Mouse (Mus musculus) right cerebral cortex, adult 18-20 months (tissue): Measurements from ENCODE around the gene Cfap61.

Experiments used
- DNase-seq: peaks from one replicate; pipeline ENCODE4 v3.0.0; 2022; ENCODE audit warnings: mixed read lengths

The Cfap61 gene

DNA sequence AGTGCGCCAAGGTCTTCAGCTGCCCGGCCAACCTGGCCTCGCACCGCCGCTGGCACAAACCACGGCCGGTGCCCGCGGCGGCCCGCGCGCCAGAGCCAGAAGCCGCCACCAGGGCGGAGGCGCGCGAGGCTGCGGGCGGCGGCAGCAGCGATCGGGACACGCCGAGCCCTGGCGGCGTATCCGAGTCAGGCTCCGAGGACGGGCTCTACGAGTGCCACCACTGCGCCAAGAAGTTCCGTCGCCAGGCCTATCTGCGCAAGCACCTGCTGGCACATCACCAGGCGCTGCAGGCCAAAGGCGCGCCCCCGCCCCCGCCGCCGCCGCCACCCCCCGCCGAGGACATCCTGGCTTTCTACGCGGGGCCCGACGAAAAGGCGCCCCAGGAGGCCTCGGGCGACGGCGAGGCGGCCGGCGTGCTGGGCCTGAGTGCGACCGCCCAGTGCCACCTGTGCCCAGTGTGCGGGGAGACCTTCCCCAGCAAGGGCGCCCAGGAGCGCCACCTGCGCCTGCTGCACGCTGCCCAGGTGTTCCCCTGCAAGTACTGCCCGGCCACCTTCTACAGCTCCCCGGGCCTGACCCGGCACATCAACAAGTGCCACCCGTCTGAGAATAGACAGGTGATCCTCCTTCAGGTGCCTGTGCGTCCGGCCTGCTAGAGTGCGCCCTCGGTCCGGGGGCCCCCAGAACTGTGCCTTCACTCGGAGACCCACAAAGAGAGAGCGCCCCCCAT, 288.8 kb downstream of the Cfap61 start:
- DNase-seq, result peak; percentile 57

GRCm38 (mm10) chr2:146224141-146224540, 289.6 kb downstream of the Cfap61 start:
- no peak for DNase-seq

GRCm38 (mm10) chr2:146225818-146226217, 291.2 kb downstream of the Cfap61 start:
- no peak for DNase-seq

DNA sequence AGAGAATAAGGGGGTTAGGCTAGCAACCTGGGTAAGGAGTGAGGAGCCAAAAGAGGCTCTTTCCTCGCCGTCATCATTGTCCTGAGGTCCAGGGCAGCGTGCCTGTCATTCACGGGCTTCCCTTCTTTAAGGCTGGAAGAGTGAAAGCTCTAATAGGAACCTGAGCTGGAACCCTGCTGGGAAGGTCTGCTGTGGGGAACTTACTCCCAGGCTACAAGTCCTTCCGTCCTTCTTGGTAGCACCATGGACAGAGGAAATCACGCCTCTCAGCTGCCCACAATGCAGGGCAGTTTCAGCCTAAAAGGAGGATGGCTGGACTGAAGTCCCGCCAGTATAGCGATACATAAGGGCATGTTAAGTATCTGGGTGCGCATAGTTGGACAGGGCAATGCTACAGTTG, 291.9 kb downstream of the Cfap61 start:
- DNase-seq, result no peak

- DNase-seq, result no peak
These were observed 293.1 kb downstream of the Cfap61 start for GRCm38 (mm10) chr2:146227646-146228045.

DNA sequence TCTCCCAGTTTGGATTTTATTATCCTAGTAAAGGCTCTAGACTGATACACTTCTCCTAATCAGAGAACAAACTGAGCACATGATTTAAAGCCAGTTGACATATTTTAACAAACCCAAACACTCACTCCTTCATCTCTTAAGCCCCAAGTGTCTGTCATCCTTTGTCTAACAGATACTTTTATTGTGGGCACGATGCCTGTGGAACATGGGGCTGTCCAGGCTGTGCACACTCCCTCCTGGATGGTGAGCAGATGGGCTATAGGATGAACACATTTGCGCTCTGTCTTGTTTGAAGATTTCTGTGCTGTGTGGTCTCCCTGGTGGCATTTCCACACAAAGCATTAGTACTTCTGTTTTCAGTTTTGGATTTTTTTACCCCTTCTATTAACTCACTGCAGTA, 293.9 kb downstream of the Cfap61 start:
- no peak for DNase-seq

DNA sequence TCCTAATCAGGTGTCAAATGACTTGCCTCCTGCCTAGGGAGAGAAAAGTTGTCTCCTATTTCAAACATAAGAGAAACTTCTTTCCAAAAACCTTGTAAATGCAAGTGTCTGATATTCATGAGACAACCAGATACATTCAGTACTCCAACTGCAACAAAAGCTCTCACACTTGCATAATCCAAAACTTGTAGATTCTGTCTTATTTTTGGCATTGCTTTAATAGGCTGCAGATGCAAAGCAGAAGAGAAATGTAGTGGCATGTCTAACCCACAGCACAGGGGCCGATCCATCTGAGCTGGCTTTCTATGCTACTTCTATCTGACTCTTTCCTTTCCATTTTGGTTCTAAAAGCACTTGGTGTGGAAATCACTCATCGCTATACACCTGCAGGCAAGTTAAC, 296.9 kb downstream of the Cfap61 start:
- DNase-seq, result no peak

DNA sequence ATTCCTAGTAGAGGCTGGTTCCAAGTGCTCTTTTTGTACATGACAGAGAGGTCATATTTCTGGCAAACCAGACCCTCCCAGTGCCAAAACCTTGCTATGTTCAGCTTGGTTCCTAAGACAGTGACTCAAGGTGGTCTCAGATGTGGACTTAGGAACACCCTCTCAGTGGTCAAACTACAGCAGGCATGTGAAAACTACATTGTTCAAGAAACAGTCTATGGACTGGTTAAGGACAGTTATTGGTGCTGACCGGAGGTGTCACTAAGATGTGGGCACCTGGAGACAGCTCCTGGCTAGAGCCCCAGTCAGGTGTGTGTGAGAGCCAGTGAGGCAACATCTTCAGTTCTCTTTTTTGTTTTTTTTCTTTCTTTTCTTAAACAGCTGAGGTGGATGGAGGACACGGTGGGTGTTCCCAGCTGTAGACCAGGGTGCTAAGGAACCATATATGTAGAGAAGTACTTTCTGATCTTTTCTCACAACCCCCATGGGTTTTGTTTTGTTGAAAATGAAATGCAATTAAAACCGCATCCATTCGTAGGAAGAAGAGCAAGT, 304.7 kb downstream of the Cfap61 start:
- DNase-seq, result no peak

GRCm38 (mm10) chr2:146244049-146244448, 309.5 kb downstream of the Cfap61 start:
- DNase-seq, result no peak

DNA sequence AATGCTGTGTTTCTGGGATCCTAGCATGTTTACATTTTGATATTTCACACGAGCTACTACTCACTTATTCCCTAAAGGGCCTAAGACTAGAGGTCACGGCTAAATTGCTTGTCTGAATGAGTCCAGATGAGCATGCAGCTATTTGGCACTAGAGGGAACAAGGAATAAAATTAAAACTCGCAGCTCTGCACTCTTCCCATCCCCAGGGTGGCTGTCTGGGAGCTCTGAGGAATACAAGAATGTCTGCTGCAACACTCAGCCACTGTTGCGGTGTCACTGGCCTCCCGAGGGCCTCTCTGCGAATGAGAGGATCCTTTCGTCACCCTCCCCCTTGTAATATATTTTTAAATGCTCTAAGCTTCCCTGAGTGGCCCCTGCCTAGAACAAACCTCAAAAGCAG, 310.8 kb downstream of the Cfap61 start:
- no peak for DNase-seq

DNA sequence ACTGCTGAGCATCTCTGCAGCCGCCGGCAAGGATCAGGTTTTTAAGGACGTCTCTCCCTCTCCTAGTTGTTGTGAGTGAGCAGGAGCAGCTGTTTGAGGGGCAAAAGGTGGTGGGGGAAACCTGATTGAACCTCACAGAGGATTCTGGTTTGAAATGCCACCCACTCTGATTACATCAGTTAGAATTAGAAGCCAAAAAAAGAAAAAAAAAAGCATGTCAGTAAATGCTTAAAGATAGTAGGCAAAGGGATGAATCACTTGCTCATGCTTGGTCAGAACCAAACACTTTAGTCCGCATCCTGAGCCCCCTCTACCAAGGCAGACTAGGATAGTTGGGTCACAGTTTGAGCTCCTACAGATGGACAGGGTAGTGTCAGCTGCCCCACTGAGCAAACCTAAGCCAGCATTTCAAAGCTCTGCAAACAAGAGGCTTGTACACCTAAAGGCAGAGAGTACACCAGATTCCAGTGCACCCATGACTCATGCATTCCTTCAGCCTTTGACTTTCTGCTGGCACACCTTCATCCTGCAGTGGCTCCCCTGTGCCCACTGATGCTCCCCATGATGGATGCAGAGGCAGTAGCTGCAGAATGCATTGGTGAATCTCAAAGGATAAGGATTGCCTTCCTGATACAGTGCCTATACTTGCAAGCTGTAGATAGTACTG, 312.0 kb downstream of the Cfap61 start:
- peak; percentile 39 for DNase-seq

DNA sequence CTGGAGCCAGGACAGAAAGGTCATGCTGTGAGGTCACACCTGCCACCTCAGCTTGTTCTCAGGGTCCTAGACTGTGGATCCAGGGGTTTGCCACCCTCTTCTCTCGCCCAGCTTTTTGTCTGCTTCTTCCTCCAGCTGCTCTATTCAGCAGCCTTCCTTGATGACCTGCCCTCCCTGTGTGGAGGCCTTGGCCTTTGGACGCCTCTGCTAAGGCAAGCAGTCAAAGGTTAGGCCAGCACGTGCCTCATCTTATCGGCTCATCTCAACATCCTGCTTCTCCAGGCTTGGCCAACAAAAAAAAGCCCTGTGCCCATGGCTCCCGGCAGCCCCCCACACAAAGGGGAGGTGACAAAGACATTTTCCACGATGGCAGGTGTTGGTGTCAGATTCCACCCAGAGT, 313.0 kb downstream of the Cfap61 start:
- no peak for DNase-seq

GRCm38 (mm10) chr2:146249033-146249432, 314.4 kb downstream of the Cfap61 start:
- DNase-seq, result no peak

GRCm38 (mm10) chr2:146250236-146250904, 315.8 kb downstream of the Cfap61 start:
- DNase-seq, result no peak

DNA sequence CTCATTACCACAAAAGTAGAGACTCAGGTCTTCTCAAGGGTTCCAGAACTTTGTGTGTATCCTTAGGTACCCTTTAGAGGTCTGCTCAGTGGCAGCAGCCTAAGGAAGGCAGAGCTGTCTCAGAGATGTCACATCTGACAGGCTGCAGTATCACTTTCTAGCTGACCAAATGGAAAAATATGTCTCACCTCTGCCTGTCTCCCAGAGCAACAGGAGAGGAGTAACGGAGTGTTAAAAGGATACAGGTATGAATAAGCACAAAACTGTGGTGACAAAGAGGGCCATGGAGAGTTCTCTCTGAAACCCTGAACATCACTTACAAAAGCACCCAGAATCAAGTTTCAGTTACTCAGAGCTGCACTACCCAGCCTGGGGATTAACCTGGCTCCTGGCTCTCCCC, 319.8 kb downstream of the Cfap61 start:
- no peak for DNase-seq

DNA sequence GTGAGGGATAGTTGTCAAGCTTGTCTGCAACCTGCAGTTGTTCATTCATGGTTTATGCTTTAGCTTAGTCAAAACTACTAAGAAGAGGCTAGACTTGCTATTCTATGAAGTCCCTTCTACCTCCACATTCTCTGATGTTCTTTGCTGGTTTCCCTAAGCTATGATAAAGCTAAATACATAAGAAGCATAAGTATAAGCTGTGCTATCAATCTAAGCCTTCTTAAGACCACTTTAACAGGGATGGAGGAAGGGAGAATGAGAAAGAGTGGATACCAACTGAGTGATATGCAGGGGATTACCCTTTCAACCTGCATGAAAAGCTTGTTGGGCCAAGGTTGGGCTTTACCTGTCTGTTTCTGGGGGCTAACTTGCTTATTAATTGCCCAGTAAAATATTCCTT, 321.1 kb downstream of the Cfap61 start:
- no peak for DNase-seq

- DNase-seq, result no peak
These were observed 321.8 kb downstream of the Cfap61 start for GRCm38 (mm10) chr2:146256321-146256875.

- no peak for DNase-seq
These were observed 322.5 kb downstream of the Cfap61 start for GRCm38 (mm10) chr2:146257037-146257436.

- no peak for DNase-seq
These were observed 323.0 kb downstream of the Cfap61 start for GRCm38 (mm10) chr2:146257609-146258008.

GRCm38 (mm10) chr2:146258736-146259469, 324.3 kb downstream of the Cfap61 start:
- peak; percentile 74 for DNase-seq

DNA sequence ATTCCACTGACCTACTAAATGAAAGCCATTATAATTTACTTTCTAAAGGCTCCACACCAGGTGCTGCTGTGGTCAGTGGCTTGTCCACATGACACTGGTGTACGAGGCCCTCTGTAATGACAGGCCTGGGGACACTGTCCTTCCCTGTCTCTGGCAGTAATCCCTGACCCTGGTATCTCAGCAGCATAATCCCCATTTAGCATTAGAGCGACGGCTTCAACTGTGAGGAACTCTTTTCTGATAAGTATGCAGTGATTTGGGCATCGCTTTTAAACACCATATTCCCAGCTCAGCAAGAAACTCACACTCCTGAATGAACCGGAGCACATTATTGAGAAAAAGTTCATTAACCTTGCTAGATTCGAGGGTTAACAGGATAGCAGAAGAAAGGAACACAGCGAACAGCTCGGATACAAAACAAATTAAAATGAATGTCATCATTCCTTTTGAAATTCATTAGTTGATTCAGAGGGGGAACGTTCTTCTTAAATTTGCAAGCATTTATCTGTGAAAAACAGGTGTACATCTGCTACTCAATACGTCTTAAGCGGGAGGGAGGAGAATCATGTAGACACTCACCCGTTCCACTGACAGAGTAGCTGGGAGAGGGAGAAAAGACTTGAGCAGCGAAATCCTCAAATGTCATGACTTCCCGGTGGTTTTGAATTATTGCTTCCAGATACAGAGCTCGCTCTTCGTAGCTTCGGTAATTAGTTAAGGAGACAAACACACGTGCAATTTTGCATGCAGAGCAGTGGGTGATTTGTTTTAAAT, 325.4 kb downstream of the Cfap61 start:
- DNase-seq, result no peak

DNA sequence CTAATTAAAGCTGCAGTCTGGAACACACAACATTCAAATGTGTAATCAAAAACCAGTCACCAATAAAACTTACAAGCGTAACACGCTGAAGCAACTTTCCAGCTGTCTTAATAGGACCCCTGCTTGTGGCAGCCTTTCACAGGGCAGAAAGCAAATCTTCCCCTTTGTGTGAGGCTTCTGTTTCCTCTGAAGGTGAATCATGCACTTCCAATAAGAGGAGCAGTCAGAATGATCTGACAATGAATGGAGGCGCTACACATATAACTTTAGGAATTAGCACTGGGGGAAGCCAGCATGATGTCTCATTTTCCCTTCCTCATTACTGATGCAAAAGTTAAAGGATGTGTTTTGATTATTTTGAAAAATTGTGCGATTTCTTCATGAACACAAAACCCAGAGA, 326.6 kb downstream of the Cfap61 start:
- no peak for DNase-seq
